Mouse (Mus musculus) neural tube, postnatal 0 days (tissue): Measurements from ENCODE around the gene 6330403K07Rik. TPM values are rescaled to one million over a fixed set of nuclear protein-coding genes. Genes with fewer than 3 reads are reported as not detected.

Experiments used
- polyA plus RNA-seq: library from polyadenylated mRNA; unstranded; fragments of >200 nt; fragmentation: Nextera tagmentation; extraction: Ambion mirVana; gene quantifications from 2 replicates; pipeline ENCODE4 v1.2.1, GENCODE M21; 2015

6330403K07Rik gene
- polyA plus RNA-seq = 736 and 759 TPM in 2 replicates

DNA sequence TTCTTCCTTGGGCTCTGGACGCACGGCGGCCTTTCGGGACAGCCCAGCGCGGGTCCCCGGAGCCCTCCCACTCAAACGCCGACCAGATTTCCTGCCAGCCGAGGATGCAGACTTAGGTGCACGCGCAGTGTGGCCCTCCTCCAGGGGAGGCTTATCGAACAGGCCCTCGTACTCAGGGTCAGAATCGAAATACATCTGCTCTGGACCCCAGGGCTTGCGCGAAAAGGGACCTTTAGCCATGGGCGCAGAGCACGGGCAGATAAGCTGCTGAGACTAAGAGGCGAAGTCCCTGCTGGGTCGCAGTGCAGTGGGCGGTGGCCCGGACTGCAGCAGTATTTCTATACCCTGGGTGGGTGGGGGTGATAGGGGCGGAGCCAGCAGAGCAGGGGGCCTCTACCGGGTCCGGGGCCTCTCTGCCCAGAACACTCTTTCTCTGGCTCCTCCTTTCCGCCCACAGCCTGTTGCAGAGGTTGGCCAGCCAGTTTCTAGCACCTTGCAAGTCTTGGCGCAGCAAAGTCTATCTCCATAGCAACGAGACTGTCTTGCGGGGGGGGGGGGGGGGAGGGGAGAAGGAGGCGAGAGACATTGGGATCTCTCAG, at the start of gene 6330403K07Rik:
Gene 6330403K07Rik (minus strand): TSS at position 351 of the 599 bp plus-strand sequence.

DNA sequence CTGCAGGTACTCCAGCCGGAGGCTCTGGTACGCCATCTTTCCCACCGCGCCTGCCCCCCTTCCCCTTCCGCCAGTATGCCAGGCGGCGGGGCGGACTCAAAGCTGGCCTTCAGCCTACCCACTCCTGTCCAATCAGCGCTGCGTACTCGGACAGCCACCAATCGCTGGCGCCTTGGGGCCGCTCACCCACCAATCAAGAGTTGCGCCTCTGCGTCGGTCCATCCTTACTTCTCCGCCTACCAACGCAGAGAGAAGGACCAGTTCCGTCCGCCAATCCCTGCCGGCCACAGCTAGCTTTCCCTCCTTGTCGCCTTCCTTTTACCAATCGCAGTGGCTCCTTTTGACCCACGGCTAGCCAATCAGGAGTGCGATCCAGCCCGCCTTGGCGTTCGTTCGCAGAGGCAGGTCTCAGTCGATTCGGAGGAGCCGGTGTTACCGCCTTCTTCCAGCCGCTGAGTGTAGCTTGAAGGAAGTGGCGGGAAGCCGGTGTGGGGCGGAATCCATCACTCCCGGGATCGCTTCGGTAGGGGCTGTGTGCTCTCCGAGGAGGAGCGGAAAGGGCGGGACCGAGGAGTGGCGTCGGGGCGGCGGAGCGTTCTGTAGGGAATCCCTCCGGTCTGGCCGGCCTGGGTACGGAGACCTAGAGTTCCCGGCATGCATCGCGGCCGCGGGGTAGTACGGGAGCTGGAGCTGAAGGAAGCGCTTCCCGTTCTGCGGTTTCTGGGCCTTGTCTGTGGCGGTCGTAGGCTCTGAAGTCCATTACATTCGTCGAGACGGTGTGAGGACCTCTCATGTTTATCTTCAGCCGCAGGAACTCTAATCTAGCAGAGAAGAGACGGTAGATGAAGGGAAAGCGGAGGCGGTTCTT, 13.9 kb downstream of the 6330403K07Rik start, which contains the start of the genes Mis12 and Derl2:
Gene Mis12 (plus strand): TSS at position 411 of the 868 bp plus-strand sequence.
Gene Derl2 (minus strand): TSS at position 641 of the 868 bp plus-strand sequence.

DNA sequence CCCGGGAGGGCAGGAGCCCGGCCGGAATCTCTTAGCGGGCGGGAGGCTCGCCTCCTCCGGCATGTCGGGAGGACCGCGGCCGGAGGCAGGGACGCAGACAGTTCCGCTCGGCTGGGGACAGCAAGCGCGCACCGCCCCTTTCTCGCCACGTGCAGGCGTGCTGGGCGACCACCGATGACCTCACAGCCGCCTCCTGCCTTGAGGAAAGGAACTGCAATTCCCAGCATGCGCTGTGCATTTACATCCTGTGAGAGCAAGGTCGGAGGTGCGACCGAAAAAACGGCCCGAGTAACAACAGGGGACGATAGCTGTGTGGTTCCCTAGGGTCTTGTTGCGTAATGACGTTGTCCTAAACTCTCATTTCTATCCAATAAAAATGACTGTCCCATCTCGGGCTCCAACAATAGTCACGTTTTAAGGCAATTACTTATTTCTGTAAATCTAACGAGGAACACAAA, 29.0 kb downstream of the 6330403K07Rik start, which contains the start of gene Dhx33:
Gene Dhx33 (minus strand): TSS at position 122 of the 458 bp plus-strand sequence.

DNA sequence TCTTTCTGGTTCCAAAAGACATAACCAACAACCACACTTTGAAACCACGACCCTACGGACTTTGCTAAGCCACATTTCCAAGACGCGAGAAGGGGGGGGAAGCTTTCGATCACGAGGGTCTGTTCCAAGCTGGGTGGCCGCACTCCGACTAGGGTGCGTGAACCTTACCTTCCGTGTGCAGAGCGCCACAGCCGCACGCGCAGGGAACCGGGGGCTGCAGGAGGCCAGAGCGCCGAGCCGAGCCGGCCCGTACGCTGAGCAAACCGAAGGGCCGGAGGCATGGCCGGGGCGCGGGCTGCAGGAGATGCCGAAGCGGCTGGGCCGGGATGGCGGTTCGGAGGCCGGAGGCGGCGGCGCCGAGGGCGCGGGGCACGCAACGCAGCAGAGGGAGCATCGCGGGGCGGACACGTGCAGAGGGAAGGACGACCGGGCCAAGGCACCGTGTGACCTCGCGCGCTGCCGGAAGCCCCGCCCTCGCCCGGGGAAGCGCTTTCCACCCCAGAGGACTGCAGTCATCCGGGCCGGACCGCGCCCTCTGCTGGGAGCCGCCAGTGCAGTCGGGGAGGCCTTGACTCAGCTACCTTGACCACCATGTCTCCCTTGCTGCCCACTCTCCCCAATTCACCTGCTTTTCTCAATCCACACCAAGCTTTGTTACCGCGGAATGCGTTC, 50.6 kb downstream of the 6330403K07Rik start, which contains the start of gene C1qbp:
Gene C1qbp (minus strand): TSS at position 470 of the 672 bp plus-strand sequence.

Other genes with a start within 250 kb of the 6330403K07Rik start
- 0.28 and 0.36 TPM in 2 replicates for gene Scimp, start 220.9 kb downstream of the 6330403K07Rik start, polyA plus RNA-seq
- gene Rabep1, start 188.7 kb downstream of the 6330403K07Rik start, polyA plus RNA-seq = 98.5 and 103 TPM in 2 replicates
- gene Nup88, start 63.5 kb downstream of the 6330403K07Rik start, polyA plus RNA-seq = 80.3 and 86.6 TPM in 2 replicates
- 68.7 and 70.7 TPM in 2 replicates for gene Rpain, start 63.3 kb downstream of the 6330403K07Rik start, polyA plus RNA-seq
- gene C1qbp, start 50.5 kb downstream of the 6330403K07Rik start, polyA plus RNA-seq = 180 and 197 TPM in 2 replicates
- gene Dhx33, start 29.1 kb downstream of the 6330403K07Rik start, polyA plus RNA-seq = 8.2 and 9.2 TPM in 2 replicates
- gene Mis12, start 13.9 kb downstream of the 6330403K07Rik start, polyA plus RNA-seq = 15.8 and 17.7 TPM in 2 replicates
- gene Derl2, start 13.7 kb downstream of the 6330403K07Rik start, polyA plus RNA-seq = 24.3 and 27.5 TPM in 2 replicates
- gene Nlrp1a, start 111.2 kb upstream of the 6330403K07Rik start, polyA plus RNA-seq = not detected in 2 replicates
- gene Nlrp1b, start 197.2 kb upstream of the 6330403K07Rik start, polyA plus RNA-seq = not detected in 2 replicates